Mouse (Mus musculus): ENCODE measurements at regions not wholly inside any gene's neighbourhood (a gene's known extent, or its start where the extent isn't known, plus 50 kb on each side); places are given as distances from the start of the nearest gene placed in this dataset.

DNA sequence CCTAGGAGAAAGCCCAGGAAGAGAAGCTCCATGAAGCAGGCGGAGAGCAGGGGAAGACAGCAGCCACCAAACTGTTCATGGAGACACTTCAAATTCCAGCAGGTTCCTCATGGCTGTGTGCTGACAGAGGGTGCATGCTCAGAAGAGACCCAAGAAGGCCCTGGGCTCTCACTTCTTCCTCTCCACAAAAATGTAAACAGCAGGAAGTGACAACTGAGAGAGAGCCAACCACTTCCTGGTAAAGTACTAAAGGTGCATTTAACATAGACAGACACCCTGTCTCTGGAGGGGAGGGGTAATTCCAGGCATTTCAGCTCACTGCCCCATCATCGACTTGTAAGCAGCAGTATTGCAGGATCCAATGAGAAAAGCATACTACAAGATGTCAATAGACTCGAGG is 85.8 kb upstream of the 1700021F07Rik start:
- TF ChIP-seq POLR2A (IDR thresholded peaks at IDR 0.05; ENCODE audit: extremely low read depth, insufficient read depth, low read length), result no peak
- TF ChIP-seq CTCF (IDR thresholded peaks at IDR 0.05; ENCODE audit: extremely low read depth, insufficient read depth, low read length), result no peak
